Mouse (Mus musculus): ENCODE measurements around the gene Aoc1.

- TF ChIP-seq CTCF (IDR thresholded peaks at IDR 0.05): no peak
- peak; percentile 89 for TF ChIP-seq EP300 (IDR thresholded peaks at IDR 0.05)
Measured at GRCm38 (mm10) chr6:48825016-48825415, 47.7 kb upstream of the Aoc1 start.

All from lung, postnatal 0 days (tissue).